Mouse (Mus musculus) hindbrain, postnatal 0 days (tissue): ENCODE measurements at regions not wholly inside any gene's neighbourhood (a gene's known extent, or its start where the extent isn't known, plus 50 kb on each side); places are given as distances from the start of the nearest gene placed in this dataset.

Experiments used
- ATAC-seq: fragments of 200-750 bp; cut with Nextera tagmentation; 2 replicates; pipeline ENCODE4 v1.8.0; 2017; ENCODE audit warnings: mild to moderate bottlenecking, moderate TSS enrichment, moderate library complexity
- DNase-seq: peaks from one replicate; pipeline ENCODE4 v3.0.0-alpha.2; 2015; ENCODE audit warnings: low spot score
- H3K27ac ChIP-seq: fragments of 300-500 bp; sonication (generic); 2 replicates; pipeline ENCODE4 v1.5.1; 2014; ENCODE audit warnings: mild to moderate bottlenecking
- H3K27me3 ChIP-seq: fragments of 300-500 bp; sonication (generic); 2 replicates; pipeline ENCODE4 v1.6.1; 2014; ENCODE audit warnings: low read length, mixed read lengths; ENCODE audit not compliant: insufficient read depth
- H3K36me3 ChIP-seq: fragments of 300-500 bp; sonication (generic); 2 replicates; pipeline ENCODE4 v1.6.1; 2014; ENCODE audit warnings: low read length, mixed read lengths; ENCODE audit not compliant: insufficient read depth
- H3K4me1 ChIP-seq: fragments of 300-500 bp; sonication (generic); 2 replicates; pipeline ENCODE4 v1.6.1; 2014; ENCODE audit warnings: antibody characterized with exemption, low read length, mixed read lengths; ENCODE audit not compliant: insufficient read depth
- H3K4me2 ChIP-seq: fragments of 300-500 bp; sonication (generic); 2 replicates; pipeline ENCODE4 v1.6.1; 2014; ENCODE audit warnings: low read depth, mild to moderate bottlenecking, low read length, moderate library complexity, mixed read lengths
- H3K4me3 ChIP-seq: fragments of 300-500 bp; sonication (generic); 2 replicates; pipeline ENCODE4 v1.5.1; 2014; ENCODE audit warnings: low read length
- H3K9ac ChIP-seq: fragments of 300-500 bp; sonication (generic); replicated peaks from 2 replicates; pipeline ENCODE4 v1.6.1; 2014; ENCODE audit warnings: mild to moderate bottlenecking, low read length, moderate library complexity, mixed read lengths
- H3K9me3 ChIP-seq: fragments of 300-500 bp; sonication (generic); 2 replicates; pipeline ENCODE4 v1.6.1; 2016; ENCODE audit warnings: low read length, mixed read lengths
- CTCF ChIP-seq: IDR thresholded peaks from 2 replicates; pipeline ENCODE4 v1.5.1; 2016; ENCODE audit warnings: antibody characterized with exemption, control low read depth, low read depth
- WGBS: fragments of 180-500 bp; shearing (Covaris S2); extraction: QIAGEN DNeasy Blood & Tissue Kit; methylation state at CpG from one replicate; pipeline ENCODE4 v1.1.7; 2014; 5-methylcytosine and 5-hydroxymethylcytosine counted together

- TF ChIP-seq CTCF = no peak
- Histone ChIP-seq H3K36me3 (no peaks in the 10 kb centered on the region), H3K4me1 (no peaks in the 10 kb centered on the region), H3K27ac (no peak overlapping the region), H3K4me2 (no peak overlapping the region), H3K9ac (no peak overlapping the region), H3K27me3 (no peaks in the 10 kb centered on the region), H3K4me3 (no peak overlapping the region), H3K9me3 (0 out of 2 replicates have a peak, but pooled peaks cover 6% of the 10 kb centered on the region)
- DNase-seq = no peak
- no peak for ATAC-seq
- 88% methylated on average over 3 of the region's 3 CpGs for WGBS
Measured at GRCm38 (mm10) chr15:42231692-42232091, 2097.5 kb downstream of the 9330182O14Rik start.

- WGBS = 91% methylated on average over 1 of the region's 1 CpGs
- no peak for TF ChIP-seq CTCF
- Histone ChIP-seq H3K4me2 (no peak overlapping the region), H3K27me3 (no peaks in the 10 kb centered on the region), H3K9ac (no peak overlapping the region), H3K9me3 (0 out of 2 replicates have a peak, but pooled peaks cover 2% of the 10 kb centered on the region), H3K4me1 (no peaks in the 10 kb centered on the region), H3K36me3 (no peaks in the 10 kb centered on the region), H3K4me3 (no peak overlapping the region), H3K27ac (no peak overlapping the region)
- DNase-seq (no peak), ATAC-seq (no peak)
Measured at GRCm38 (mm10) chr15:42246812-42247211, 2112.6 kb downstream of the 9330182O14Rik start.

GRCm38 (mm10) chr15:42252730-42253330 lies 2118.7 kb downstream of the 9330182O14Rik start:
- no peak overlapping the region for H3K4me2 ChIP-seq
- no peak for TF ChIP-seq CTCF
- H3K9ac ChIP-seq = no peak overlapping the region
- H3K27ac ChIP-seq = no peak overlapping the region
- DNase-seq = no peak
- no peaks in the 10 kb centered on the region for H3K9me3 ChIP-seq
- no peak for ATAC-seq
- H3K4me3 ChIP-seq = no peak overlapping the region
- H3K27me3 ChIP-seq = no peaks in the 10 kb centered on the region
- WGBS = 74% methylated on average over 2 of the region's 2 CpGs
- H3K4me1 ChIP-seq = no peaks in the 10 kb centered on the region
- H3K36me3 ChIP-seq = no peaks in the 10 kb centered on the region

- no peak overlapping the region for H3K27ac ChIP-seq
- ATAC-seq = peak; percentile 32; the same call in 1 of the 2 replicates
Measured at GRCm38 (mm10) chr15:42256343-42256742, 2122.2 kb downstream of the 9330182O14Rik start.

GRCm38 (mm10) chr15:42275117-42275516 lies 2141.0 kb downstream of the 9330182O14Rik start:
- no peak for ATAC-seq
- H3K36me3 ChIP-seq = no peaks in the 10 kb centered on the region
- TF ChIP-seq CTCF = no peak
- no peaks in the 10 kb centered on the region for H3K27me3 ChIP-seq
- no peak for DNase-seq
- WGBS = 77% methylated on average over 1 of the region's 1 CpGs
- H3K4me3 ChIP-seq = no peak overlapping the region
- H3K4me1 ChIP-seq = no peaks in the 10 kb centered on the region
- H3K27ac ChIP-seq = no peak overlapping the region
- H3K4me2 ChIP-seq = no peak overlapping the region
- H3K9me3 ChIP-seq = no peaks in the 10 kb centered on the region
- no peak overlapping the region for H3K9ac ChIP-seq

More at GRCm38 (mm10) chr15:42256343-42256742, 2122.2 kb downstream of the 9330182O14Rik start:
- 44% methylated on average over 2 of the region's 2 CpGs for WGBS
- no peaks in the 10 kb centered on the region for H3K27me3 ChIP-seq
- H3K9ac ChIP-seq = no peak overlapping the region
- no peaks in the 10 kb centered on the region for H3K36me3 ChIP-seq
- H3K4me1 ChIP-seq = no peaks in the 10 kb centered on the region
- no peak overlapping the region for H3K4me2 ChIP-seq
- TF ChIP-seq CTCF = no peak
- H3K4me3 ChIP-seq = no peak overlapping the region
- no peak for DNase-seq
- H3K9me3 ChIP-seq = no peaks in the 10 kb centered on the region

GRCm38 (mm10) chr15:42277247-42277646 lies 2143.1 kb downstream of the 9330182O14Rik start:
- H3K9me3 ChIP-seq = no peaks in the 10 kb centered on the region
- H3K4me1 ChIP-seq = no peaks in the 10 kb centered on the region
- no peak overlapping the region for H3K9ac ChIP-seq
- ATAC-seq (no peak), DNase-seq (no peak)
- 90% methylated on average over 2 of the region's 2 CpGs for WGBS
- no peaks in the 10 kb centered on the region for H3K27me3 ChIP-seq
- H3K36me3 ChIP-seq = no peaks in the 10 kb centered on the region
- no peak overlapping the region for H3K4me2 ChIP-seq
- H3K4me3 ChIP-seq = no peak overlapping the region
- TF ChIP-seq CTCF = no peak
- H3K27ac ChIP-seq = no peak overlapping the region

GRCm38 (mm10) chr15:42280810-42281209 lies 2146.6 kb downstream of the 9330182O14Rik start:
- H3K9ac ChIP-seq = no peak overlapping the region
- no peaks in the 10 kb centered on the region for H3K27me3 ChIP-seq
- no peaks in the 10 kb centered on the region for H3K36me3 ChIP-seq
- H3K4me2 ChIP-seq = no peak overlapping the region
- ATAC-seq (no peak), DNase-seq (no peak)
- TF ChIP-seq CTCF = no peak
- no peaks in the 10 kb centered on the region for H3K9me3 ChIP-seq
- no peaks in the 10 kb centered on the region for H3K4me1 ChIP-seq
- no peak overlapping the region for H3K27ac ChIP-seq
- 95% methylated on average over 3 of the region's 3 CpGs for WGBS
- no peak overlapping the region for H3K4me3 ChIP-seq
